Comparison of ENCODE assay signal across 15 mouse cellular contexts in genomic region chr12:54264893-54265835, GRCm38 (mm10).
DNase-seq lines count a peak whose midpoint lies in the region; ATAC-seq lines count a peak whose summit lies in the region.
"Had no signal": no experiment of that assay in that cellular context is flagged by ENCODE, and none has a peak within 500 bp of the region (broad histone marks: within the 10 kb centered on the region; RNA-seq: fewer than 3 reads in every experiment).

No protein-coding gene starts in this region.

- ATAC-seq in forebrain, embryonic 13.5 days: peak; percentile 53; the same call in 1 of the 2 replicates
- no peak for ATAC-seq in forebrain, embryonic 12.5 days (ENCODE audit: low FRiP score)
- ATAC-seq in CD4-positive, CD25-positive, alpha-beta regulatory T cell, adult 4 months: no peak
- ATAC-seq: activated CD4-positive, CD25-positive, alpha-beta regulatory T cell, adult 4 months; inflammation-experienced regulatory T-cells, adult 6 months had no signal

- H3K9ac ChIP-seq in forebrain, embryonic 13.5 days: no peak overlapping the region
- no peak overlapping the region for H3K9ac ChIP-seq in forebrain, embryonic 12.5 days

- no peaks in the 10 kb centered on the region for H3K27me3 ChIP-seq in forebrain, embryonic 13.5 days
- no peaks in the 10 kb centered on the region for H3K27me3 ChIP-seq in forebrain, embryonic 12.5 days
- H3K27me3 ChIP-seq: embryonic facial prominence, embryonic 13.5 days had no signal

- peaks cover 21% of the 10 kb centered on the region for H3K4me1 ChIP-seq in forebrain, embryonic 13.5 days
- H3K4me1 ChIP-seq in forebrain, embryonic 12.5 days: peaks cover 20% of the 10 kb centered on the region

- H3K27ac ChIP-seq in forebrain, embryonic 13.5 days: no peak overlapping the region; the same call in 1 of the 2 replicates
- H3K27ac ChIP-seq in forebrain, embryonic 12.5 days: no peak overlapping the region
- H3K27ac ChIP-seq: embryonic facial prominence, embryonic 13.5 days; heart, adult 2 months had no signal

- H3K36me3 ChIP-seq in forebrain, embryonic 13.5 days (ENCODE audit: poor library complexity, severe bottlenecking): no peaks in the 10 kb centered on the region
- H3K36me3 ChIP-seq in forebrain, embryonic 12.5 days (replicated peaks): no peaks in the 10 kb centered on the region
- H3K36me3 ChIP-seq: embryonic facial prominence, embryonic 13.5 days; G1E had no signal

- DNase-seq in layer of hippocampus, adult 11-12 months (ENCODE audit: low spot score): peak; percentile 15
- no peak for DNase-seq in layer of hippocampus, postnatal 25 days (ENCODE audit: extremely low spot score in 1 of 2, low spot score in 1 of 2)
- DNase-seq in right cerebral cortex, postnatal 36 days (ENCODE audit: low spot score in 2 of 2): peak; percentile 5 to 7
- no peak for DNase-seq in right cerebral cortex, postnatal 25 days
- no peak for DNase-seq in cerebellum, postnatal 36 days
- DNase-seq: cerebellum, adult 9-10 months; heart, adult 2 months; liver had no signal

- no peak overlapping the region for H3K4me3 ChIP-seq in forebrain, embryonic 13.5 days
- H3K4me3 ChIP-seq in forebrain, embryonic 12.5 days (replicated peaks): no peak overlapping the region
- H3K4me3 ChIP-seq: embryonic facial prominence, embryonic 13.5 days; heart, adult 2 months had no signal

- H3K9me3 ChIP-seq in forebrain, embryonic 13.5 days (replicated peaks): no peaks in the 10 kb centered on the region
- H3K9me3 ChIP-seq in forebrain, embryonic 12.5 days: no peaks in the 10 kb centered on the region
- H3K9me3 ChIP-seq: embryonic facial prominence, embryonic 13.5 days had no signal

- 52% methylated on average over 14 of the region's 14 CpGs for WGBS in forebrain, embryonic 13.5 days
- 53% methylated on average over 14 of the region's 14 CpGs for WGBS in forebrain, embryonic 12.5 days

- H3K4me2 ChIP-seq in forebrain, embryonic 13.5 days: no peak overlapping the region
- no peak overlapping the region for H3K4me2 ChIP-seq in forebrain, embryonic 12.5 days
- H3K4me2 ChIP-seq: embryonic facial prominence, embryonic 13.5 days had no signal

Comparison
In these comparisons a context has a peak if more than half of its experiments do, and no peak if none do; other contexts are left out.
1. DNase-seq: peak in layer of hippocampus, adult 11-12 months (single experiment) and right cerebral cortex, postnatal 36 days (2 of 2); none in layer of hippocampus, postnatal 25 days (0 of 2), right cerebral cortex, postnatal 25 days (single experiment) and cerebellum, postnatal 36 days (0 of 2).